Mouse (Mus musculus) hematopoietic stem cell, adult 5-6 weeks (primary cell): ENCODE data around the gene Serpine2. TPM values are rescaled to one million over a fixed set of nuclear protein-coding genes. Genes with fewer than 3 reads are reported as not detected.

ENCODE experiments used
- ATAC-seq, 2 experiments: fragments of 125-278 bp in 1 of 2; replicated peaks in 1 of 2; 2 replicates each; pipeline ENCODE4 v1.8.0; 2016 to 2017; ENCODE audit warnings: inconsistent platforms in 2 of 2, mild to moderate bottlenecking in 2 of 2, moderate number of reproducible peaks in 2 of 2, low read depth in 1 of 2, moderate TSS enrichment in 1 of 2; ENCODE audit not compliant: low FRiP score in 2 of 2, poor library complexity in 2 of 2, severe bottlenecking in 2 of 2, insufficient read depth in 1 of 2, low TSS enrichment in 1 of 2
- total RNA-seq: library from RNA; stranded (forward); fragments of 172-1452, 232-1000 nt; gene quantifications from 2 replicates; pipeline ENCODE4 v1.2.3, GENCODE M21; 2017

Serpine2 gene
- total RNA-seq, 1 experiment from 2014 or later, result 8.3 TPM

DNA sequence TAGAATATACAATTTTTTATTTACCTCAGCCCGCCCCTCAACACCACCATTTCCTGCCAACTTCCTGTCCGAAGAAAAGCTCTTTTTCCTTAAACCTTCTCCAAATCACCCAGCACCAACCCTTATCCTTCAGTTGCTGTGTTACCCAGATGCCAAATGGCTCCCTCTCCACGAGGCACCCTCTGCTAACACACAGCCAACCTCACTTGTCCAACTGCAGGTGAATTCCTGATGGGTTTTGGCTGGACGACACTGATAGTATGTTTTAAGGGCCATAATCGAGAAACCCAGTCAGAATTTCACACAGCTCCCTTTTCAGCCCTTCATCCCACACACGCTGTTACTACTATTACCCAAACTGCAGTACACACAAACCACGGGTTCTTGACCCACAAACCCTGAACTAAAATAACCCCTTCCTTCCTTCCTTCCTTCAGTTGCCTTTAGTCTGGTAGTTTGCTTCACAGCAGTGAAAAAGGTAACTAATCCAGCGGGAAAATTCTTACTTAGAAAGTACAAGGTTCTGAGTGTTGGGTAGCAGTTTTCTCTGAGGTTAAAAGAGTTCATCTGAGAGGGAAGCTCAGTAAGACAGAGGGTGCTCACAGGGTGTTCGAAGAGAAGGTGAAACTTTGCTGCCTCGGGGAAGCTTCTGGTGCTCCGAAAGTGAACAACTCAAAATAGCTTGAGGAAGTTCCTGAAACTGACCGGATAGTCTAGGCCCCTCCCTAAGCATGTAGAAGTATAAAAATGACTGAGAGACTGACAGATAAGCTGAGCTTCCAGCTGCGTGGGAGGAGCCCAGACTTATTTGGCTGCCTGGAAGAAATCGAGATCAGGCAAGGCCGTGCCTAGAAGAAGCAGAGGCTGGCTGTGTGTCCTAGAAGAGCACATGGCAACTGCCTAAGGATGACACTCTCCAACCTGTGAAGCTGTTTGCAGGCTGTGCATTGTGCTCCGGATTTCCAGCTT lies 98.4 kb downstream of the Serpine2 start:
- ATAC-seq, result peak; percentile 7 to 30; a peak in 1 of 4 replicates

GRCm38 (mm10) chr1:79761917-79762271 lies 99.1 kb downstream of the Serpine2 start:
- peak; percentile 17 to 30; a peak in 2 of 4 replicates for ATAC-seq

- peak; percentile 88 to 92 for ATAC-seq
Observed at GRCm38 (mm10) chr1:79761106-79761916, 99.7 kb downstream of the Serpine2 start.

GRCm38 (mm10) chr1:79760656-79761055 lies 100.3 kb downstream of the Serpine2 start:
- ATAC-seq, result no peak

GRCm38 (mm10) chr1:79759436-79759972 lies 101.5 kb downstream of the Serpine2 start:
- ATAC-seq, result no peak

DNA sequence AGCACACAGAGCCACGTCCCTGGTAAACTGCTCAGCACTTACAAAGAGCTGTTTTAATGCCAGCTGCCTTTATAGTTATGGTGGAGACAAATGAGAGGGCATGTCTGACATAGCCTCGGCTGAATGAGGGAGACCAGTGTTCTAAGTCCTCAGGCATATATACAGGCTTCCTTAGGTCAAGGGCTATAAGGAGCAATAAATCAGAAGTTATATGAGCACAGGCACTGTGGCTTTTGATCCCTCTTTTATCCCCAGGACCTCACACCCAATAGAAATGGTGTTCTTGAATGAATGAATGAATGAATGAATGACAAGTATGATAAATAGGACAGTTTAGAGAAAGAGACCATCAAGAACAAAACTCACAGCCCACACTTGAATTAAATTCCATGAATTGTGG lies 102.0 kb downstream of the Serpine2 start:
- ATAC-seq, result no peak

DNA sequence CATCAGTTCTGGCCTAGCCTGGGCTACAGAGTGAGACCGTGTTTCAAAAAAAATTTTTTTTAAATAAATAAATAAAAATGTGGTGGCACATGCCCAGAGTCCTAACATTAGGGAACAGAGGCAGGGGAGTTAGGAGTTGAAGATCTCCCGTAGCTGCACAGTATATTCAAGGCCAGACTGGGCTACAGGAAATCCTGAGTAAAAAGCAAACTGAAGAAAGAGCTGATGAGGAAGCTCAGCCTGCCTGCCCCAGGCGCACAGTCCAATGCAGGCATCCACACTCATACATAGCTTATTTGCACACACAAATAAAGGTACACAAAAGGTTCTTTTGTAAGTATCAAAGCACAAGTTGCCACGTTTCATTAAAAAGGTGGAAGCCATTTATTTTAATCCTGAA lies 103.4 kb downstream of the Serpine2 start:
- 0 out of 4 replicates have a peak, but pooled peaks of 1 of the 2 experiments have one; percentile 20 for ATAC-seq

DNA sequence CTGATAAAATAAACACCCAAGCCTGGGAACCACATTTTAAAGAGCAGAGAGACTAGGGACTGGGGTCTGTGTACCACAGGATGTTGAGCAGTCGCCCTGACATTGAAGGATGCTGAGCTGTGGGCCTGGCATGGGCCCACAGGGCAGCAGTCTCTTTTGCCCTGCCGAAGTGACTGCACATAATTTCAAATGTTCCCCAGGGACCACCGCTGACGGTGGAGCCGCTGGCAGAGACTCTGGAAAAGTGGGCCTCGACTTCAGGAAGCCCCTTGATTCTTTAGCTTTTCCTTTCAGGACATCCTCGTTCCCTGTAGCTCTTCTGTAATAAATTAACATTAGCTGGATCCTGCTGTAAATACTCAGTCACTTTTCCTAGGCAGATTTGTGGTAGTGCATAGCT lies 103.8 kb downstream of the Serpine2 start:
- ATAC-seq, result no peak

GRCm38 (mm10) chr1:79756417-79756816 lies 104.6 kb downstream of the Serpine2 start:
- ATAC-seq, result no peak

DNA sequence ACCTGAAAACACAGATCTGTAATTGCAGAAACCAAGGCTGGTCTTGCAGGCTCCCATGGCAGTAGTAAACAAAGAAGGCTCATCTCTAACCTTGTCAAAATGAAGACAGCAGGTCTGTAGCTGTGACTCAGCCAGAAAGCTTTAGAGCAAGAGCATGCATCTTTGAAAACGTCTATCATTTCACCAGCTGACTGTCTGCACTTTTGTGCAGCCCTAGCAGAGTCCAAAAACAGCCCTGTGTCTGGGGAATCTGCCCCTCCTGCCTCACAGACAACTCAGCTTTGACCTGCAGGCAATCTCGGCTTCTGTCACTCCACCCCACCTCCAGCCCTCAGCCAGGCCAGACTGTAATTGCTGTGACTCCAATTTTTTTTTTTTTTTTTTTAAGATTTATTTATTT lies 105.6 kb downstream of the Serpine2 start:
- ATAC-seq, result no peak

GRCm38 (mm10) chr1:79754936-79755335 lies 106.0 kb downstream of the Serpine2 start:
- no peak for ATAC-seq

- ATAC-seq, result no peak
Observed at GRCm38 (mm10) chr1:79753456-79753855, 107.5 kb downstream of the Serpine2 start.

DNA sequence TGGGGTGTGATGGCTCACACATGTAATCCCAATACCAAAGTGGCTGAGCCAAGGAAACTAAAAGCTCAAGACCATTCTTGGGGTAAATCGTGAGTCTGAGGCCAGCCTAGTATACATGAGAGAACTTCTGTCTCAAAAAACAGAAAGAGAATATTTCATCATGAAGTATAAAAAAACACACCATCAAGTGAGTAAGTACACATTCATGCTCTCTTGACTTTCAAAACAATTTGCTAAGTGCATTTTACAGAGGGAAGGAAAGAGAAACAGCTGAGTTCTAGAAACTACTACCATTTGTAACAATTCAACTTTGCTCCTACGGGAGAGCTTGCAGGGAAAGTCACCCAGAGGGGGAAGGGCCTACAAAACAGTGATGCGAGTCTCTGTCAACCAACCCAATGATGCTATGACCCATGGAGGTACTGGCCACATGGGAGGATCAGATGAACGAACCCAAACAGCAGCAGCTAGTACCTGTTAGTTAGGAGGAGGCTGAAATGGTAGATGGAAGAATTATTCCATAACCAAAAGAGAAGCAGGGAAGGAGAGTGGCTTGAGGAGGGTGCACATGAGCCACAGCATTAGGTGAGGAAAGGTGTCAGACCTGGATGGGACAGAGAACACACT lies 108.2 kb downstream of the Serpine2 start:
- ATAC-seq, result 0 out of 4 replicates have a peak, but pooled peaks of 1 of the 2 experiments have one; percentile 5

- peak; percentile 72 to 74 for ATAC-seq
Observed at GRCm38 (mm10) chr1:79752015-79752695, 108.8 kb downstream of the Serpine2 start.

GRCm38 (mm10) chr1:79751186-79751585 lies 109.8 kb downstream of the Serpine2 start:
- ATAC-seq, result no peak

DNA sequence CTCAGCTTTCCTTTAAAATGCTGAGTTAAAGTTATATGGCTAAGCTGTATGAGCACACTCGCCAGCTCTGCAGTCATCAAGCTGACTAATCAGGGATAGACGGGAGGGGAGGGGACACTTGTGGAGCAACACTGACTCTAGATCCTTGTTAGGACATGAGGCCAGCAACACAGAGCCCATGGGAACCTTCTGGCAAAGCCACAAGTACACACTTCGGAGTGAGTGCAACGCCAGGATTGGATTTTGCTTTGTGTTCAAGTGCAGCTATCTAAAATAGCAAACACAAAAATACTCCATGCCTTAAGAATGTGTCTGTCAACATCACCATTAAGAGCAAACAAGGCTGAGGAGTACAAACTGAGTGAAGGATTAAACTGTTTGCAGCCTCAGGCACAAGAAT lies 114.9 kb downstream of the Serpine2 start:
- no peak for ATAC-seq
